In genomic region chr2:30057223-30057904, GRCm38 (mm10) we compare ENCODE assay signal across 8 mouse cellular contexts. TPM values are rescaled to one million over a fixed set of nuclear protein-coding genes. Genes with fewer than 3 reads are reported as not detected.
DNase-seq lines count a peak whose midpoint lies in the region; ATAC-seq and TF ChIP-seq lines count a peak whose summit lies in the region.

Gene Set, plus strand, starts transcription at chr2:30057378.

- H3K4me3 ChIP-seq in cerebellum, adult 2 months (replicated peaks; ENCODE audit: insufficient read depth, low read depth, low read length) = no peak within 1 kb of the TSS
- no peak within 1 kb of the TSS for H3K4me3 ChIP-seq in C2C12 (ENCODE audit: insufficient read depth, poor library complexity, severe bottlenecking)
- H3K4me3 ChIP-seq in cortical plate, adult 2 months (ENCODE audit: insufficient read depth, low read length) = no peak within 1 kb of the TSS

- no peak for TF ChIP-seq POLR2A in cerebellum, adult 2 months (IDR thresholded peaks at IDR 0.05; ENCODE audit: borderline replicate concordance, insufficient read depth, low read length)
- no peak for TF ChIP-seq POLR2A in cortical plate, adult 2 months (IDR thresholded peaks at IDR 0.05; ENCODE audit: extremely low read depth, insufficient read depth, low read length)

- no peaks in the 10 kb centered on the region for H3K36me3 ChIP-seq in C2C12 (ENCODE audit: control insufficient read depth, insufficient read depth)

- H3ac ChIP-seq in C2C12 (ENCODE audit: control insufficient read depth, insufficient read length, low read depth) = no peak within 1 kb of the TSS

- peaks cover 2% of the 10 kb centered on the region for H3K79me3 ChIP-seq in C2C12 (ENCODE audit: low read depth)

- TF ChIP-seq CTCF in cerebellum, adult 2 months (IDR thresholded peaks at IDR 0.05; ENCODE audit: borderline replicate concordance, insufficient read depth, low read depth, low read length) = no peak
- TF ChIP-seq CTCF in C2C12 (IDR thresholded peaks at IDR 0.05; ENCODE audit: control insufficient read depth, insufficient read depth, insufficient read length) = no peak
- no peak for TF ChIP-seq CTCF in cortical plate, adult 2 months (IDR thresholded peaks at IDR 0.05; ENCODE audit: extremely low read depth, insufficient read depth, low read length)

- WGBS in cerebellum, adult 2 months = 51% methylated on average over 12 of the region's 12 CpGs

- no peak for DNase-seq in cerebellum, adult 2 months
- DNase-seq in cerebellum, postnatal 14 days = no peak
- DNase-seq in heart, adult 8-10 months (ENCODE audit: low spot score) = no peak
- DNase-seq in layer of hippocampus, postnatal 14 days (ENCODE audit: low spot score in 2 of 2) = no peak
- no peak for DNase-seq in urinary bladder, postnatal 10 days (ENCODE audit: low spot score)

- no peaks in the 10 kb centered on the region for H3K4me1 ChIP-seq in cerebellum, adult 2 months (ENCODE audit: control insufficient read depth, insufficient read depth, low read length)
- H3K4me1 ChIP-seq in cortical plate, adult 2 months (ENCODE audit: control insufficient read depth, insufficient read depth, low read length) = no peaks in the 10 kb centered on the region

- ATAC-seq in megakaryocyte-erythroid progenitor cell, adult 5-6 weeks (replicated peaks; ENCODE audit: low FRiP score, low TSS enrichment, poor library complexity, severe bottlenecking) = peak; percentile 71

- H3K27me3 ChIP-seq in cerebellum, adult 2 months (ENCODE audit: control insufficient read depth, insufficient read depth, low read length) = no peaks in the 10 kb centered on the region
- no peaks in the 10 kb centered on the region for H3K27me3 ChIP-seq in C2C12 (ENCODE audit: control insufficient read depth, insufficient read depth, insufficient read length)

- peaks cover 6% of the 10 kb centered on the region for H3K79me2 ChIP-seq in C2C12 (ENCODE audit: control insufficient read depth, insufficient read depth)

- H3K27ac ChIP-seq in cerebellum, adult 2 months (ENCODE audit: insufficient read depth, low read length) = no peak within 1 kb of the TSS
- no peak within 1 kb of the TSS for H3K27ac ChIP-seq in cortical plate, adult 2 months (ENCODE audit: insufficient read depth, low read length)

TF ChIP-seq in C2C12, 6 proteins besides CTCF, POLR2A, EP300 and RAD21:
- TF ChIP-seq MYOD1 (IDR thresholded peaks at IDR 0.05; ENCODE audit: control insufficient read depth, insufficient read length, low read depth) = no peak
- no peak for TF ChIP-seq USF1 (IDR thresholded peaks at IDR 0.05; ENCODE audit: low read depth)
- TF ChIP-seq MYOG (IDR thresholded peaks at IDR 0.05; ENCODE audit: control insufficient read depth, extremely low read depth, insufficient read length) = no peak
- TF ChIP-seq MAX (IDR thresholded peaks at IDR 0.05) = no peak
- no peak for TF ChIP-seq CEBPB (IDR thresholded peaks at IDR 0.05; ENCODE audit: low read depth)
- TF ChIP-seq FOSL1 (IDR thresholded peaks at IDR 0.05; ENCODE audit: insufficient read depth, low read length, poor library complexity, severe bottlenecking) = no peak
TF ChIP-seq in C2C12: peak in this region for 0.

RNA-seq across cellular contexts. Expression of gene Set, which starts in this region (rescaled TPM):
- 138 and 159 TPM in 2 replicates for polyA plus RNA-seq in cerebellum, adult 2 months (2012; rRNA removed)
- polyA plus RNA-seq in C2C12 (2012; fragmentation: generic; extraction: Trizol) = 312 TPM
- 153 and 167 TPM in 2 replicates for polyA plus RNA-seq in cortical plate, adult 2 months (2012; rRNA removed)
- 100 to 1,000 TPM in 2 of 4 experiments, 10 to 100 TPM in 2; 98.3 to 109 (median 100) TPM for total RNA-seq in heart, adult 8-10 months (2022)
- total RNA-seq in layer of hippocampus, postnatal 14 days (2021) = 100 to 1,000 TPM; 185 to 190 TPM
- 403 and 560 TPM in 2 replicates for total RNA-seq in megakaryocyte-erythroid progenitor cell, adult 5-6 weeks (2014; fragmentation: Nextera tagmentation)
- total RNA-seq in megakaryocyte-erythroid progenitor cell, adult 5-6 weeks (2017) = 1,507 and 2,355 TPM in 2 replicates
